Mouse (Mus musculus) ES-E14 (cell line): ENCODE measurements at regions not wholly inside any gene's neighbourhood (a gene's known extent, or its start where the extent isn't known, plus 50 kb on each side); places are given as distances from the start of the nearest gene placed in this dataset.

ENCODE experiments used
- DNase-seq: peaks from one replicate; pipeline ENCODE4 v3.0.0-alpha.2; 2013; ENCODE audit warnings: low read depth, low spot score
- H3K27ac ChIP-seq: 2 replicates; pipeline ENCODE4 v1.5.1; 2012; ENCODE audit warnings: low read depth, mild to moderate bottlenecking, low read length, moderate library complexity, mixed read lengths; ENCODE audit not compliant: poor library complexity, insufficient read depth, severe bottlenecking
- H3K36me3 ChIP-seq: 2 replicates; pipeline ENCODE4 v1.6.1; 2012; ENCODE audit warnings: mild to moderate bottlenecking, low read length, moderate library complexity, mixed read lengths; ENCODE audit not compliant: control insufficient read depth, poor library complexity, insufficient read depth, severe bottlenecking
- H3K4me1 ChIP-seq, 2 experiments: fragments of 150-350 bp in 1 of 2; sonication (generic) in 1 of 2; 2 replicates each; pipeline ENCODE4 v1.6.1; 2012; ENCODE audit warnings: low read length in 2 of 2, mild to moderate bottlenecking in 1 of 2, mixed read lengths in 1 of 2; ENCODE audit not compliant: control insufficient read depth in 2 of 2, insufficient read depth in 2 of 2, poor library complexity in 1 of 2
- H3K4me3 ChIP-seq, 2 experiments: fragments of 150-350 bp in 1 of 2; sonication (generic) in 1 of 2; 2 replicates each; pipeline ENCODE4 v1.5.1; 2012; ENCODE audit warnings: low read length in 2 of 2, low read depth in 1 of 2, mild to moderate bottlenecking in 1 of 2, mixed read lengths in 1 of 2; ENCODE audit not compliant: insufficient read depth in 1 of 2, poor library complexity in 1 of 2, severe bottlenecking in 1 of 2
- H3K9ac ChIP-seq: 2 replicates; pipeline ENCODE4 v1.6.1; 2012; ENCODE audit warnings: low read depth, mild to moderate bottlenecking, low read length, mixed read lengths; ENCODE audit not compliant: poor library complexity, insufficient read depth, severe bottlenecking
- H3K9me3 ChIP-seq: fragments of 150-350 bp; sonication (generic); 2 replicates; pipeline ENCODE4 v1.6.1; 2012; ENCODE audit warnings: low read depth, mild to moderate bottlenecking, low read length; ENCODE audit not compliant: control insufficient read depth, insufficient read depth
- CHD2 ChIP-seq: IDR thresholded peaks from 2 replicates; pipeline ENCODE4 v1.6.1; 2014; ENCODE audit warnings: mild to moderate bottlenecking, low read depth, low read length, inconsistent platforms
- HCFC1 ChIP-seq: IDR thresholded peaks from 2 replicates; pipeline ENCODE4 v1.6.1; 2012; ENCODE audit warnings: low read length, inconsistent platforms, borderline replicate concordance; ENCODE audit not compliant: insufficient read depth
- MAFK ChIP-seq: IDR thresholded peaks from 2 replicates; pipeline ENCODE4 v1.6.1; 2014; ENCODE audit warnings: mild to moderate bottlenecking, low read depth, low read length, inconsistent platforms; ENCODE audit not compliant: insufficient read depth
- ZC3H11A ChIP-seq: IDR thresholded peaks from 2 replicates; pipeline ENCODE4 v1.6.1; 2012; ENCODE audit warnings: low read depth, mild to moderate bottlenecking, inconsistent platforms, low read length, borderline replicate concordance
- ZNF384 ChIP-seq: IDR thresholded peaks from 2 replicates; pipeline ENCODE4 v1.6.1; 2012; ENCODE audit warnings: low read depth, low read length, inconsistent platforms
- in situ Hi-C, 2 experiments: fragments of 600-800 bp; cut with MboI; formaldehyde crosslinking; loops; one replicate each; pipeline ENCODE4 v1.15.1; 2025; ENCODE audit warnings: low sequenced_read_pairs in 2 of 2, inconsistent platforms in 1 of 2; ENCODE audit not compliant: unreplicated experiment in 2 of 2

- in situ Hi-C loops, result no loop called here
- no peak overlapping the region for H3K9ac ChIP-seq
- no peaks in the 10 kb centered on the region for H3K36me3 ChIP-seq
- no peak overlapping the region for H3K4me3 ChIP-seq
- no peaks in the 10 kb centered on the region for H3K9me3 ChIP-seq
- no peak overlapping the region for H3K27ac ChIP-seq
- TF ChIP-seq HCFC1, result no peak
- no peak for TF ChIP-seq ZC3H11A
- TF ChIP-seq MAFK, result no peak
- no peak for TF ChIP-seq ZNF384
- TF ChIP-seq CHD2, result no peak
- no peak for DNase-seq
- H3K4me1 ChIP-seq, result no peaks in the 10 kb centered on the region
Observed at GRCm38 (mm10) chr11:6982076-6982475, 81.2 kb upstream of the Adcy1 start.

- no peaks in the 10 kb centered on the region for H3K4me1 ChIP-seq
- in situ Hi-C loops, result no loop called here
- no peak for TF ChIP-seq CHD2
- TF ChIP-seq ZC3H11A, result no peak
- no peak for TF ChIP-seq MAFK
- TF ChIP-seq ZNF384, result no peak
- TF ChIP-seq HCFC1, result no peak
- H3K9me3 ChIP-seq, result no peaks in the 10 kb centered on the region
- H3K27ac ChIP-seq, result no peak overlapping the region
- DNase-seq, result no peak
- no peak overlapping the region for H3K4me3 ChIP-seq
- H3K9ac ChIP-seq, result no peak overlapping the region
- H3K36me3 ChIP-seq, result no peaks in the 10 kb centered on the region
Observed at GRCm38 (mm10) chr11:6979656-6980055, 83.6 kb upstream of the Adcy1 start.

GRCm38 (mm10) chr11:6969196-6969595, 94.1 kb upstream of the Adcy1 start:
- H3K9me3 ChIP-seq, result no peaks in the 10 kb centered on the region
- TF ChIP-seq MAFK, result no peak
- no peak for TF ChIP-seq CHD2
- no peak for TF ChIP-seq HCFC1
- TF ChIP-seq ZNF384, result no peak
- no peak for TF ChIP-seq ZC3H11A
- H3K36me3 ChIP-seq, result no peaks in the 10 kb centered on the region
- no peaks in the 10 kb centered on the region for H3K4me1 ChIP-seq
- H3K9ac ChIP-seq, result no peak overlapping the region
- no peak overlapping the region for H3K4me3 ChIP-seq
- in situ Hi-C loops, result no loop called here
- DNase-seq, result no peak
- no peak overlapping the region for H3K27ac ChIP-seq

- in situ Hi-C loops, result no loop called here
- no peaks in the 10 kb centered on the region for H3K4me1 ChIP-seq
- DNase-seq, result no peak
Observed at GRCm38 (mm10) chr11:6966968-6967367, 96.3 kb upstream of the Adcy1 start.

GRCm38 (mm10) chr11:6964524-6964923, 98.8 kb upstream of the Adcy1 start:
- Histone ChIP-seq H3K9me3 (no peaks in the 10 kb centered on the region), H3K9ac (no peak overlapping the region), H3K36me3 (no peaks in the 10 kb centered on the region), H3K27ac (no peak overlapping the region), H3K4me3 (no peak overlapping the region), H3K4me1 (no peaks in the 10 kb centered on the region)
- in situ Hi-C loops, result no loop called here
- DNase-seq, result no peak
- TF ChIP-seq HCFC1 (no peak), ZNF384 (no peak), ZC3H11A (no peak), MAFK (no peak), CHD2 (no peak)

More at GRCm38 (mm10) chr11:6966968-6967367, 96.3 kb upstream of the Adcy1 start:
- H3K27ac ChIP-seq, result no peak overlapping the region
- H3K4me3 ChIP-seq, result no peak overlapping the region
- no peaks in the 10 kb centered on the region for H3K9me3 ChIP-seq
- H3K9ac ChIP-seq, result no peak overlapping the region
- no peaks in the 10 kb centered on the region for H3K36me3 ChIP-seq
- no peak for TF ChIP-seq ZNF384
